Mouse (Mus musculus) splenic B cell, adult 2 months (primary cell): ENCODE measurements around the gene Rock2.
A peak's percentile ranks its signal among the peaks of the same experiment; 100 is the strongest.

ENCODE experiments used
- DNase-seq: peaks from one replicate; pipeline ENCODE4 v3.0.0-alpha.2; 2011; ENCODE audit warnings: low read depth, low spot score
- H3K27me3 ChIP-seq: 2 replicates; pipeline ENCODE4 v1.6.1; 2012; ENCODE audit warnings: mild to moderate bottlenecking, low read length, moderate library complexity, mixed read lengths; ENCODE audit not compliant: control insufficient read depth, poor library complexity, insufficient read depth, severe bottlenecking
- H3K36me3 ChIP-seq: 2 replicates; pipeline ENCODE4 v1.6.1; 2012; ENCODE audit warnings: mild to moderate bottlenecking, low read length, moderate library complexity, mixed read lengths; ENCODE audit not compliant: control insufficient read depth, poor library complexity, insufficient read depth, severe bottlenecking

Gene Rock2

DNA sequence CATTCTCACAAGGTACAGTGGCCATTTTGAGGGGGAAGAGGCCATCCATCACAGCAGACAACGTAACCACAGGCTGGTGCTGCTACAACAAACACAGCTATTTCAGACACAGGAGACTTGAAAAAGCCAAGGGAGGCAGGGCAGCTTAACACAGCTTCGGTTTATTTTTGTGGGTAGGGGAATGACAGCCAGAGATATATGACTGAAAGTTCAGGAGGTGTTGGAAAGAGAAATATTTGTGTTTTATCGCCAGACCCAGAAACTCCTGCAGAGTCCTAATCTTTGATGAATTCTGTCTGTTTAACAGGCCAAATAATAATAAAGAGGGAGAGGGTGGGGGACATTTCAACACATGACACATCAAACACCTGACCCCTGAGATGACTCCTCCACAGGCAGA lies 28.2 kb upstream of the Rock2 start:
- no peak for DNase-seq
- Histone ChIP-seq H3K27me3 (no peaks in the 10 kb centered on the region), H3K36me3 (no peaks in the 10 kb centered on the region)

GRCm38 (mm10) chr12:16867306-16867705 lies 27.4 kb upstream of the Rock2 start:
- Histone ChIP-seq H3K36me3 (no peaks in the 10 kb centered on the region), H3K27me3 (no peaks in the 10 kb centered on the region)
- no peak for DNase-seq

DNA sequence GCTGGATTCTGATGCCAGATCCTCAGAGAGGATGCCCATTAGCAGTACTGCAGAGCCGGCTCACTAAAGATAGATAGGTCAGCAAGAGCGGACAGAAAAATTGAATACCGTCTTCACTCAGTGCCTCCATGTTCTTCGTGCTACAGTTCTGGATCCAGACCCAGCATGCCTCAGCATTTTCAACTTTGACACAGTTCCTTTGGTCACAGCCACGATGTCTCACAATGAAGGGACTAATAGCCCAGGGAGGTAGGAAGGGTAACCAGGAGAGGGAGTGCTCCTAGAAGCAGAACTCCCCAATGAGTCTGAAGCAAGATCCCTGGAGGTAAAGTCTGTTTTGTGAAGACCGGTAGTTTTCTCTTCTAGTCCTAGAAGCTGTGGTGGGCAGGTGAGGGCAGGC lies 26.1 kb upstream of the Rock2 start:
- no peaks in the 10 kb centered on the region for H3K27me3 ChIP-seq
- no peak for DNase-seq

GRCm38 (mm10) chr12:16869091-16869778 lies 25.5 kb upstream of the Rock2 start:
- no peak for DNase-seq
- no peaks in the 10 kb centered on the region for H3K27me3 ChIP-seq
- H3K36me3 ChIP-seq, result no peaks in the 10 kb centered on the region

More for the DNA sequence above, 26.1 kb upstream of the Rock2 start:
- H3K36me3 ChIP-seq, result no peaks in the 10 kb centered on the region

DNA sequence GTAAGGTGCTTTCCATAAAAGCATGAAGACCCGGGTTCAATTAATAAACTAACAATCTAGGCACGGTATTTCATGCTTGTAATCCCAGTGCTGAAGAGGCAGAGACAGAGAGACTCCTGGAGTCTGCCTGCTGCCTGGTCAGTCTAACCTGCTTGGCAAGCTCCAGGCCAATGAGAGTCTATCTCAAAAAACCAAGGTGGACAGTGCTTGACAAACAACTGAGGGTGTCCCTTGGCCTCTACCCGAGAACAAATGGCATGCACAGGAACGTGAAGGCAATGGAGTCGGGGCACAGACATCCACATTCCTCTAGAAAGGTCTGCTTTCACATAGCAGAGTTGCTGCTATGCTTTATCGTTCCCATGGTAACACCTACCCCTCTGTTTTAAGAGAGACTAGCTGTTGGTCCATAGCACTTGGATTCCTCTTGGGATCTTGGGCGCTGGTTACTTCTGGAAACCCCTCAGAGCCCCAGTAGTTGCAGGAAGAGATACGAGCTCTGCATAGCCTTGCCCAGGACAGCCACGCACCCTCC lies 24.8 kb upstream of the Rock2 start:
- no peaks in the 10 kb centered on the region for H3K27me3 ChIP-seq
- H3K36me3 ChIP-seq, result no peaks in the 10 kb centered on the region
- no peak for DNase-seq

- Histone ChIP-seq H3K36me3 (no peaks in the 10 kb centered on the region), H3K27me3 (no peaks in the 10 kb centered on the region)
- DNase-seq, result peak; percentile 46
Measured at GRCm38 (mm10) chr12:16870405-16871068, 24.2 kb upstream of the Rock2 start.

DNA sequence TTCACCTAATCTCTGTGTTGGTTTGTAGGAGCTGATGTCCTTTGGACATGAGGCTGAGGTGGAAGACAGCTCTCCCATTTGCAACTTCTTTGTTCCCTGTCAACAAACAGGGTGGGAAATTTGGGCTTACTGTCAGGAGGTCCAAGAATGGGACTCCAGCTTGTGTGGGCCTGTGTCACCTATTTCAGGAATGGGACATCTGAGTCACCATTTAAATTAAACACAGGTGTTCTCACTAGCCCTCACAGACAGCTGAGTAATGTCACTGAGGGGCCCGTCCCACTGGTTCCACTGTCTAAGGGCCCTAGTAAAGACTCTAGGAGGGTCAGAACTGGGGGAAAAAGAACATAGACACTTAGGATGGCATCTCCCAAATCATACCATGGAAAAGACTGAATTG lies 22.7 kb upstream of the Rock2 start:
- no peaks in the 10 kb centered on the region for H3K36me3 ChIP-seq
- H3K27me3 ChIP-seq, result no peaks in the 10 kb centered on the region
- DNase-seq, result no peak

- Histone ChIP-seq H3K27me3 (no peaks in the 10 kb centered on the region), H3K36me3 (no peaks in the 10 kb centered on the region)
- DNase-seq, result no peak
Measured at GRCm38 (mm10) chr12:16872926-16873464, 21.7 kb upstream of the Rock2 start.

- Histone ChIP-seq H3K36me3 (no peaks in the 10 kb centered on the region), H3K27me3 (no peaks in the 10 kb centered on the region)
- DNase-seq, result no peak
Measured at GRCm38 (mm10) chr12:16873549-16873948, 21.1 kb upstream of the Rock2 start.

- Histone ChIP-seq H3K27me3 (no peaks in the 10 kb centered on the region), H3K36me3 (no peaks in the 10 kb centered on the region)
- no peak for DNase-seq
Measured at GRCm38 (mm10) chr12:16874086-16874485, 20.6 kb upstream of the Rock2 start.

DNA sequence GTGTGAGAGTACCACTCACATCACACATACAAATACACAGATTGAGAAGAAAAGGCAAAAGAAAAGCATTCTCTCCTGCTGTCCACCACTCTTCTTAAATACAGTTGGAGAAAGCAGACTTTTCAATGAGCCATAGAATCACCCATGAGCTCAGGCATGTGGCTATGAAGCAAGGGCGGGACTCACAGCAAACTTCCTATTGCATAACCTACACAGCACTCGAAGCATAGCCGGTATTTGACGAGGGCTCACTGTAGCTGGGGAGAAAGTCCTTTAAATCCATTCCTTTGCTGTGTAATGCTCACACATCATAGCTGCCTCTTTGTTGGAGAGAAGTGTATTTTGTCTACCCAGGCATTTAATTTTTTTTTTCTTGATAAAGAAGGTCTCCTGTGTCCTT lies 19.4 kb upstream of the Rock2 start:
- Histone ChIP-seq H3K36me3 (no peaks in the 10 kb centered on the region), H3K27me3 (no peaks in the 10 kb centered on the region)
- no peak for DNase-seq

- Histone ChIP-seq H3K36me3 (no peaks in the 10 kb centered on the region), H3K27me3 (no peaks in the 10 kb centered on the region)
- no peak for DNase-seq
Measured at GRCm38 (mm10) chr12:16875678-16876077, 19.0 kb upstream of the Rock2 start.

DNA sequence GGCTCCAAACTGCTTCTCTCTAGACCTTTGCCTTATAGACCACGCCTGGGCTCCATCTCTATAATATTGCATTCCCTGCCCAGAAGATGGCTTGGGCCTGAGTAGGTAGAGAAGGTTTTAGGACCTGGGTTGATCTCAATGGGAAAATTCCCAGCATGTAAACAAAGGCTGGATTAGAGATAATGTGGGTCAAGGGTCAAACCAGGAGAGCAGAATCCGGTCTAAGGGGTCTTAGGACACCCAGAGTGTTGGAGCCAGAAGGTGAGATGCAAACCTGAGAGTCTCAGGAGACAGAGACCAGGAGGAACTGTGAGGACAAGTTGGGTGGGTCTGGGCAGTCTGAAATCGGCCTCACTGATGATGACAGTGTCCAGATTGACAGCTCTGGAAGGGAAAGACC lies 18.0 kb upstream of the Rock2 start:
- DNase-seq, result no peak
- no peaks in the 10 kb centered on the region for H3K36me3 ChIP-seq
- no peaks in the 10 kb centered on the region for H3K27me3 ChIP-seq

DNA sequence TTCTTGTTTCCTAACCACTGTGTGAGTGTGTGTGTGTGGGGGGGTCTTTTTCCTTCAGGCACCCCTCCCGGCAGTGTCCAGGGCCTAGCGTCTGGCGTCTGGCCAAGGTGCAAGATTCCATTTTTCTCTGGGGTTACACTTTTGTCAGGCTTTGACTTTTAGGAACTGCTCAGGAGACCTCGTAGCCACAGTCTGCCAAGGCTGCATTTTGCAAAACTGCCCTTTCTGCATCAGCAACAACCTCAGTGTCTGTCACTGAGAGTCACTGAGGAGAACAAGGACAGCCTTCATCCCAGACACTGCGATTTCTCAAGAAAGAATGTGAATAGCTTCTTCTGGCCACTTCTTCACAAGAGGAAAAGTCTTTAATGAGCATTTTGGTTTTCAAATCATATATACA lies 17.6 kb upstream of the Rock2 start:
- DNase-seq, result no peak
- Histone ChIP-seq H3K27me3 (no peaks in the 10 kb centered on the region), H3K36me3 (no peaks in the 10 kb centered on the region)

GRCm38 (mm10) chr12:16877679-16878078 lies 17.0 kb upstream of the Rock2 start:
- Histone ChIP-seq H3K27me3 (no peaks in the 10 kb centered on the region), H3K36me3 (no peaks in the 10 kb centered on the region)
- no peak for DNase-seq
